Mouse (Mus musculus) intestine, postnatal 0 days (tissue): Measurements from ENCODE around the gene Tnnt3. TPM values are rescaled to one million over a fixed set of nuclear protein-coding genes. Genes with fewer than 3 reads are reported as not detected.

Experiments
- ATAC-seq: fragments of 200-750 bp; cut with Nextera tagmentation; 2 replicates; pipeline ENCODE4 v1.8.0; 2017; ENCODE audit warnings: mild to moderate bottlenecking, moderate TSS enrichment, moderate library complexity
- H3K27ac ChIP-seq: fragments of 300-500 bp; sonication (generic); 2 replicates; pipeline ENCODE4 v1.5.1; 2014; ENCODE audit warnings: mild to moderate bottlenecking, low read depth, low read length, moderate library complexity
- H3K27me3 ChIP-seq: fragments of 300-500 bp; sonication (generic); replicated peaks from 2 replicates; pipeline ENCODE4 v1.6.1; 2014; ENCODE audit warnings: low read length, mixed read lengths; ENCODE audit not compliant: control insufficient read depth, insufficient read depth
- H3K36me3 ChIP-seq: fragments of 300-500 bp; sonication (generic); 2 replicates; pipeline ENCODE4 v1.6.1; 2014; ENCODE audit warnings: mild to moderate bottlenecking, moderate library complexity; ENCODE audit not compliant: control insufficient read depth, insufficient read depth
- H3K4me1 ChIP-seq: fragments of 300-500 bp; sonication (generic); replicated peaks from 2 replicates; pipeline ENCODE4 v1.6.1; 2014; ENCODE audit warnings: antibody characterized with exemption, low read length, mixed read lengths; ENCODE audit not compliant: control insufficient read depth, insufficient read depth
- H3K4me2 ChIP-seq: fragments of 300-500 bp; sonication (generic); replicated peaks from 2 replicates; pipeline ENCODE4 v1.6.1; 2014; ENCODE audit warnings: low read depth, mild to moderate bottlenecking, moderate library complexity
- H3K4me3 ChIP-seq: fragments of 300-500 bp; sonication (generic); 2 replicates; pipeline ENCODE4 v1.5.1; 2014; ENCODE audit warnings: low read depth, low read length
- H3K9ac ChIP-seq: fragments of 300-500 bp; sonication (generic); 2 replicates; pipeline ENCODE4 v1.6.1; 2014; ENCODE audit warnings: mild to moderate bottlenecking, low read depth, low read length
- H3K9me3 ChIP-seq: fragments of 300-500 bp; sonication (generic); 2 replicates; pipeline ENCODE4 v1.6.1; 2016; ENCODE audit warnings: mixed run types; ENCODE audit not compliant: control insufficient read depth
- CTCF ChIP-seq: sonication (generic); IDR thresholded peaks from 2 replicates; pipeline ENCODE4 v1.5.1; 2016; ENCODE audit warnings: low read depth, mild to moderate bottlenecking, control low read depth, antibody characterized with exemption, moderate library complexity
- WGBS: fragments of 180-500 bp; shearing (Covaris S2); extraction: QIAGEN DNeasy Blood & Tissue Kit; methylation state at CpG from one replicate; pipeline ENCODE4 v1.1.7; 2014; 5-methylcytosine and 5-hydroxymethylcytosine counted together
- polyA plus RNA-seq: library from polyadenylated mRNA; unstranded; fragments of >200 nt; fragmentation: Nextera tagmentation; extraction: Ambion mirVana; gene quantifications from 2 replicates; pipeline ENCODE4 v1.2.1, GENCODE M21; 2015

Tnnt3 gene
- polyA plus RNA-seq, 1 experiment from 2014 or later = 3.0 TPM

DNA sequence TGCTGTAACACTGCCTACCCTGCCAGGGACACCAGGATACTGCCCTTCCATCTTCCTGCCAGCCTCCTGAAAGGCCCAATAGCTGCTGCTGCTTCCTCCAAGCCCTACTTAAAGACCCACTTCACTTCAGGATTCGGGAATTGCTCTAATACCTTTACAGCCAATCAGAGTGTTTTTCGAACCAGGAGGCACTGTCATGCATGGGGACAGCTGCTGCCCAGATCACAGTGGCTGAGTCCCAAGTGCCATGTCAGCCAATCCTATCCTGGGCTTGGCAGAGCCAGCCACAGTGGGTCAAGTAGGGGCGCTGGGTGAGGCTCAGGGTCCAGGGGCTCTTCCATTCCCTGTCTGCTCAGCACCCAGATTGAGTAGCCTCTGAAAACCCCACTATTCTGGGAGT is 2.5 kb upstream of the Tnnt3 start:
- Histone ChIP-seq H3K9me3 (no peaks in the 10 kb centered on the region), H3K4me1 (no peaks in the 10 kb centered on the region), H3K27ac (no peak overlapping the region), H3K4me2 (no peak overlapping the region), H3K9ac (no peak overlapping the region), H3K36me3 (no peaks in the 10 kb centered on the region), H3K4me3 (no peak overlapping the region), H3K27me3 (no peaks in the 10 kb centered on the region)
- WGBS = 82% methylated on average over 3 of the region's 3 CpGs
- no peak for TF ChIP-seq CTCF
- no peak for ATAC-seq

DNA sequence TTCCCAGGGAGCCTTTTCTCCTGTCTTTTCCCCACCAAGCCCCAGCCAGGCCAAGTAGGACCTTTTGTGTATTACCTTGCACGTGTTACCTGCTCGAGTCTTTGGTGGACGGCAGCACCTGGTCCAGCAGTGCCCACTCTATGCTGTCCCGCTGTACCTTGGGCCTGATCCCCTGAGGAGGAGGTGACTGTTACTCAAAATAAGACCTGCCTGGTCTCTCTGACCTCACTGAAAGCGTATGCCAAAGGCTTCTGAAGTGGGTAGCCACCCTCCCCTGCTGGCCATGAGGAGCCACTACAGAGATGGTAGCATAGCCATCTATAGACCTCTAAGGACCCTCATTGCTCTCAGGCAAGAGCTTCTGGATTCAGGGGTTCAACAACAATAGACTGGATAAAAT is 1.8 kb upstream of the Tnnt3 start:
- ATAC-seq = no peak
- Histone ChIP-seq H3K4me3 (no peak overlapping the region), H3K9me3 (no peaks in the 10 kb centered on the region), H3K4me2 (no peak overlapping the region), H3K27me3 (no peaks in the 10 kb centered on the region), H3K27ac (no peak overlapping the region), H3K4me1 (no peaks in the 10 kb centered on the region), H3K36me3 (no peaks in the 10 kb centered on the region), H3K9ac (no peak overlapping the region)
- 87% methylated on average over 5 of the region's 5 CpGs for WGBS
- TF ChIP-seq CTCF = peak; percentile 59

DNA sequence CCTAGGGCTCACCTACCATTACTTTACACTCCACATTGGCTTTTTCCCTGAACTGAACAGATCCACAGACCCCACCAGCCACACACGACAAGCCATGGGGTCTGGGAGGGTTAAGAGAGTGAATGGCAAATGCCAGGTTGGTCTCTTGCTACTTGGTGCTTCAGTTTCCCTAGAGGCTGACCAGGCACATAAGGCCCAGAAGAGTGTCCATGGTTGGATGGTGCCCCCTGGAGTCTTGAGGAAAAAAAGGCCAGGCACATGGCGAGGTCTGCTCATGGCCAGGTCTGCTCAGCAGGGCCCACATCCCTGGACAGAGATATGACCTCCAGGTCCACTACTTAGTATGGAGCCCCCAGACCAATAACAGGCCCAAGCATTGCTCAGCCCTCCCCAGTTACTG is 861 bp upstream of the Tnnt3 start:
- Histone ChIP-seq H3K4me1 (no peaks in the 10 kb centered on the region), H3K27me3 (no peaks in the 10 kb centered on the region), H3K9ac (no peak overlapping the region), H3K9me3 (no peaks in the 10 kb centered on the region), H3K27ac (no peak overlapping the region), H3K4me3 (no peak overlapping the region), H3K36me3 (no peaks in the 10 kb centered on the region), H3K4me2 (no peak overlapping the region)
- 93% methylated on average over 2 of the region's 2 CpGs for WGBS
- peak; percentile 69 for TF ChIP-seq CTCF
- no peak for ATAC-seq

DNA sequence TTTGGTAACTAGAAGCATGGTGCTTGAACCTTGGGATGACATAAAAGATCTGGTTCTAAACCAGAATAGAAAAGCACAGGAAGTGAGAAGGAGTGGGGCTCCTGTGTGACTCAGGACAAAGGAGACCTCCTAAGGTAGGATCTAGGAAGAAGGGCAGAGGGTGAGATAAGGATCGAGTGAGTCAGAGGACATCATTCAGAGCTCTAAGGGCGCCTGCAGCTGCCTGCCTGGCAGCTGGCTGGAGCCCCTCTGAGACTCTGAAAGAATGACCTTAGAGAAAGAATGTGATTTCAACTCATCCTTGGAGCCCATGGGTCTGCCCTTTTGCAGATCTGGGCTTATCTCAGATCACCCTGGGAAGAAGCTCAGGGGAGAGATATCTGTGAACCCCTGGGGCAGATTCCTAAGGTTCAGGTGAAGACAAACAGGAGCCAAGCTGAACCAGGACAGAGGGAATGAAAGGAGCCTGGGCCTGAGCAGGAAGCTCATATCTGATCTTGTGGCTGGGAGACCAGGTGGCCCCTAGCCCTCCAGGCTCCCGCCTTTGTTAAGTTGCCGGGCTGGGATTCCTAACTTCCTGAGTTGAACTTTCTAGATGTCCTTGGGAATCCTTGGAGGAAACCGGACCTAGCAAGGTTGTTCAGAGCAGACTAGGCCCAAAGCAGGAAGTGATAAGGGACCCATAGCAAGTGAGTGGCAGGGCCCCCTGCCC is 530 bp downstream of the Tnnt3 start:
- no peak overlapping the region for H3K4me3 ChIP-seq
- no peak overlapping the region for H3K9ac ChIP-seq
- no peak for ATAC-seq
- H3K9me3 ChIP-seq = no peaks in the 10 kb centered on the region
- WGBS = 42% methylated on average over 5 of the region's 5 CpGs
- no peaks in the 10 kb centered on the region for H3K4me1 ChIP-seq
- H3K36me3 ChIP-seq = no peaks in the 10 kb centered on the region
- no peak for TF ChIP-seq CTCF
- no peak overlapping the region for H3K4me2 ChIP-seq
- no peak overlapping the region for H3K27ac ChIP-seq
- H3K27me3 ChIP-seq = no peaks in the 10 kb centered on the region

DNA sequence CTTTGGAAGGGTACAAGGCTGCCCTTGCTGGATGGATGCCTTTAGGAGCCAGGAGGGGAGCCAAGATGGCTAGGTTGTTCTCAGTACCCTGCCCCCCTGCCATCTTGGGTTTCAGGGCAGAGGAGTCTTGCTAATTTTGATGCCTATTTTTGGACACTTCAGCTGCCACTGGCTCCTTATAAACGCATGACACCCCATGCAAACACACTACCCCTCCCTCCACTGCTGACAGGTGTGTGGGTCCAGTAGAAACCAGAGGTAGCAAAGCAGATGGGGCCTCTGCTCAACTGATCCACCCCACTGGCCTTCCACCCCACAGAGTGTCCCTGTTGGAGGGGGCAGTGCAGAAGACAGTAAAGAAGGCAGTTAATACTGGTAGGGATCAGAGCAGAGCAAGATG is 1.4 kb downstream of the Tnnt3 start:
- 81% methylated on average over 1 of the region's 1 CpGs for WGBS
- H3K4me1 ChIP-seq = no peaks in the 10 kb centered on the region
- H3K36me3 ChIP-seq = no peaks in the 10 kb centered on the region
- H3K4me3 ChIP-seq = no peak overlapping the region
- H3K9ac ChIP-seq = no peak overlapping the region
- H3K9me3 ChIP-seq = no peaks in the 10 kb centered on the region
- no peak for TF ChIP-seq CTCF
- no peak for ATAC-seq
- no peak overlapping the region for H3K4me2 ChIP-seq
- no peaks in the 10 kb centered on the region for H3K27me3 ChIP-seq
- no peak overlapping the region for H3K27ac ChIP-seq

DNA sequence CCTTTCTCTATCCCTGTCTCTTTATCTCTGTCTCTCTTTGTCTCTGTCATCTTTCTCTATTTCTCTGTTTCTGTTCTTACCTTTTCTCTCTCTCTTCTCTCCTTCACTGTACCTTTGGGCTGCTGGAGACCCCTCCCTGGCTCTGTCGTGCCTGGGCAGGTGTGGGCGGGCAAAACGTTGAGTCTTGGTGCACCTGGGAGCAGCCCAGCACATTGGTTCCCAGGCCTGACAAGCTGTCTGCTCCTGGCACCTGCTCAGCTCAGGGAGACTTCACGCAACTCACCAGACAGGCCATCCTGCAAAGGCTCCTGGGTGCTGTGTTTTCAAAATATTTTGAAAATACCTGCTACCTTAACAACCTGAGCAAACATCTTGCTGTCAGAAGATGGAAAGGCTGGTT is 4.6 kb downstream of the Tnnt3 start:
- no peak for TF ChIP-seq CTCF

More for the DNA sequence above, 4.6 kb downstream of the Tnnt3 start:
- Histone ChIP-seq H3K4me1 (no peaks in the 10 kb centered on the region; the same call in 1 of the 2 replicates), H3K27ac (no peak overlapping the region), H3K4me3 (no peak overlapping the region), H3K27me3 (no peaks in the 10 kb centered on the region), H3K4me2 (no peak overlapping the region), H3K9ac (no peak overlapping the region), H3K9me3 (no peaks in the 10 kb centered on the region), H3K36me3 (no peaks in the 10 kb centered on the region)
- 81% methylated on average over 4 of the region's 4 CpGs for WGBS
- ATAC-seq = no peak
